Mouse (Mus musculus) intestine, embryonic 14.5 days (tissue): Measurements from ENCODE around the gene Hnf1a. TPM values are rescaled to one million over a fixed set of nuclear protein-coding genes. Genes with fewer than 3 reads are reported as not detected.

Experiments used
- ATAC-seq: fragments of 200-750 bp; cut with Nextera tagmentation; replicated peaks from 2 replicates; pipeline ENCODE4 v1.8.0; 2017; ENCODE audit warnings: low read depth, moderate number of reproducible peaks, moderate TSS enrichment, moderate library complexity; ENCODE audit not compliant: low FRiP score, low TSS enrichment
- DNase-seq: peaks from one replicate; pipeline ENCODE4 v3.0.0-alpha.2; 2018; ENCODE audit warnings: low spot score
- H3K27ac ChIP-seq: fragments of 300-500 bp; sonication (generic); 2 replicates; pipeline ENCODE4 v1.5.1; 2014; ENCODE audit warnings: low read depth, mild to moderate bottlenecking, control low read depth
- H3K27me3 ChIP-seq: fragments of 300-500 bp; sonication (generic); replicated peaks from 2 replicates; pipeline ENCODE4 v1.6.1; 2014; ENCODE audit warnings: low read length, control low read depth; ENCODE audit not compliant: control insufficient read depth, insufficient read depth
- H3K36me3 ChIP-seq: fragments of 300-500 bp; sonication (generic); 2 replicates; pipeline ENCODE4 v1.6.1; 2014; ENCODE audit warnings: low read length, control low read depth; ENCODE audit not compliant: control insufficient read depth, insufficient read depth
- H3K4me1 ChIP-seq: fragments of 300-500 bp; sonication (generic); replicated peaks from 2 replicates; pipeline ENCODE4 v1.6.1; 2014; ENCODE audit warnings: low read length, control low read depth, mixed read lengths; ENCODE audit not compliant: control insufficient read depth, insufficient read depth
- H3K4me2 ChIP-seq: fragments of 300-500 bp; sonication (generic); 2 replicates; pipeline ENCODE4 v1.6.1; 2014; ENCODE audit warnings: low read length
- H3K4me3 ChIP-seq: fragments of 300-500 bp; sonication (generic); 2 replicates; pipeline ENCODE4 v1.5.1; 2014; ENCODE audit warnings: low read depth, low read length, control low read depth, mixed read lengths
- H3K9ac ChIP-seq: fragments of 300-500 bp; sonication (generic); 2 replicates; pipeline ENCODE4 v1.6.1; 2014; ENCODE audit warnings: mild to moderate bottlenecking, low read length
- H3K9me3 ChIP-seq: fragments of 300-500 bp; sonication (generic); 2 replicates; pipeline ENCODE4 v1.6.1; 2016; ENCODE audit warnings: low read length, control low read depth; ENCODE audit not compliant: control insufficient read depth
- WGBS: fragments of 180-500 bp; shearing (Covaris S2); extraction: QIAGEN DNeasy Blood & Tissue Kit; methylation state at CpG from one replicate; pipeline ENCODE4 v1.1.7; 2014; 5-methylcytosine and 5-hydroxymethylcytosine counted together
- polyA plus RNA-seq: library from polyadenylated mRNA; unstranded; fragments of >200 nt; fragmentation: Nextera tagmentation; extraction: Ambion mirVana; gene quantifications from 2 replicates; pipeline ENCODE4 v1.2.1, GENCODE M21; 2014

The Hnf1a gene
- polyA plus RNA-seq, 1 experiment from 2014 or later = 10.0 TPM

DNA sequence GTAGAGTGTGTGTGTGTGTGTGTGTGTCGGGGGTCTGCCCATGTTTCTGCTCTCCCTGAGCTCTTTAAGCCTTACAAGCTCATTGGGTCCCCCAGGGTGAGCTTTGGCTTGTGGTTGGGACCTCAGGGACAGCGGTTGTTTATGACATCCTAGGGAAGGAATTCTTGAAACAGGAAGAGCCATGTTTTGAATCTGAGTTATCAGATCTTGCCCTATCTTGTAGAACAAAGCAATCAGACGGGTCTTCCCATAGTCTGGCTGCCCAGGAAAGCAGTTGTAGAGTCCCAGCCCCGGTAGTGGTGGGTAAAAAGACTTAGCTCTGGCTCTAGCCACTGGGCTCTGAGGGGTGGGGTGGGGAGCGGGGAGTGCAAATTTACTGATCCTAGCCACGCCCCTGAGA lies 26.4 kb upstream of the Hnf1a start:
- no peak overlapping the region for H3K9ac ChIP-seq
- WGBS = 69% methylated on average over 6 of the region's 6 CpGs
- ATAC-seq (no peak), DNase-seq (no peak)
- no peaks in the 10 kb centered on the region for H3K4me1 ChIP-seq
- no peaks in the 10 kb centered on the region for H3K36me3 ChIP-seq
- no peaks in the 10 kb centered on the region for H3K27me3 ChIP-seq
- no peak overlapping the region for H3K4me2 ChIP-seq
- no peak overlapping the region for H3K27ac ChIP-seq
- no peaks in the 10 kb centered on the region for H3K9me3 ChIP-seq
- no peak overlapping the region for H3K4me3 ChIP-seq

DNA sequence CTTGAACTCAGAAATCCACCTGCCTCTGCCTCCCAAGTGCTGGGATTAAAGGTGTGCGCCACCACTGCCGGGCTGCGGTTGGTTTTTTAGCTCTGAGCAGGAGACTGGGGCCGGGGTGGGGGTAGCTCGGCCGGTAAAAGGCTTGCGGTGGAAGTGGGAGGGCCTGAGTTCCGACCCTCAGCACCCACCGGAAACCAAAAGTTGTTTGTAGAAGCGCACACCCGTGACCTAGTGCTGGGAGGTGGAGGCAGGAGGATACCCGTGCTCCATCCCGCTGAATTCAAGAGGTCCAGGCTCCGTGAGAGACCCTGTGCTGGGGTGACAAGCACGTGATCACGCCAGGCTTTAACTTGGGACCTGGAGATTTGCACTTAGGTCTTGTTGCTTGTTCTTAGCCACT lies 25.6 kb upstream of the Hnf1a start:
- DNase-seq = no peak
- H3K36me3 ChIP-seq = no peaks in the 10 kb centered on the region
- H3K9ac ChIP-seq = no peak overlapping the region
- no peaks in the 10 kb centered on the region for H3K4me1 ChIP-seq
- H3K4me3 ChIP-seq = no peak overlapping the region
- no peak overlapping the region for H3K27ac ChIP-seq
- no peaks in the 10 kb centered on the region for H3K9me3 ChIP-seq
- WGBS = 86% methylated on average over 16 of the region's 16 CpGs
- ATAC-seq = no peak
- no peaks in the 10 kb centered on the region for H3K27me3 ChIP-seq
- H3K4me2 ChIP-seq = no peak overlapping the region

DNA sequence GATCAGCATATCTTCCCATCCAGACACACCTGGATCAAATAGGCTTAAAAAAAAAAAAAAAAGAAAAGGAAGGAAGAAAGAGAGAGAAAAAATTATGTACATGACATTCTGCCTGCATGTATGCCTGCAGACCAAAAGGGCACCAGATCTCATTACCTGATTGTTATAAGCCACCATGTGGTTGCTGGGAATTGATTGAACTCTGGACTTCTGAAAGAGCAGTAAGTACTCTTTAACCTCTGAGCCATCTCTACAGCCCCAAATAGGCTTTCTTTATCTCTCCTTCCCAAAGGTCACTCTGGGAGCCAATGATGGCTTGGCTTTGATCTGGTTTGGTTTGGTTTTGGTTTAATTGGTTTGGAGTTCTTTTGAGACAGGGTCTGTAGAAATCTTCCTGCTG lies 14.2 kb upstream of the Hnf1a start:
- H3K27me3 ChIP-seq = no peaks in the 10 kb centered on the region
- H3K4me1 ChIP-seq = peaks cover 5% of the 10 kb centered on the region; the same call in 1 of the 2 replicates
- H3K27ac ChIP-seq = no peak overlapping the region
- no peak overlapping the region for H3K9ac ChIP-seq
- H3K4me3 ChIP-seq = no peak overlapping the region
- H3K9me3 ChIP-seq = peaks cover 3% of the 10 kb centered on the region; the same call in 1 of the 2 replicates
- no peak for ATAC-seq
- no peaks in the 10 kb centered on the region for H3K36me3 ChIP-seq
- DNase-seq = no peak
- H3K4me2 ChIP-seq = no peak overlapping the region

DNA sequence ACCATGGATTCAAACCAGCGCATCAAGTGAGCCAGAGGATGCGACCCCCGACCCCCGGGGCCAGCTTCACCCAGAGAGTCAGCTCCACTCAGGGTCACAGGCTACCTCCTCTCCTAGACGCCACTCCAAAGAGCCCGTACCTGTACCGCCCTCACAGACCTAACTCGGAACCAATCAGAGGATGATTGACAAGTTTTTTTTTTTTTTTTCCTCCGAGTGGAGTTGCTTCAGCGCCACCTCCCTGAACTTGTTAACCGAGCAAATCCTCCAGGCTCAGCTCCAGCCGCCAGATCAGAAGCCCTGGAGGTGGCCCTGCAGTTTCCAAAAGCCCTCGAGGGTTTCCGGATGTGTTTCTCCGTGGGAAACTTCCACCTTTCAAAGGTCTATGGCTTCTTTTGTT lies 11.1 kb upstream of the Hnf1a start:
- H3K27me3 ChIP-seq = no peaks in the 10 kb centered on the region
- H3K9me3 ChIP-seq = no peaks in the 10 kb centered on the region
- no peak overlapping the region for H3K27ac ChIP-seq
- H3K36me3 ChIP-seq = no peaks in the 10 kb centered on the region
- WGBS = 65% methylated on average over 15 of the region's 15 CpGs
- no peak overlapping the region for H3K4me3 ChIP-seq
- no peak for DNase-seq
- H3K4me1 ChIP-seq = peaks cover 12% of the 10 kb centered on the region; the same call in 1 of the 2 replicates
- H3K4me2 ChIP-seq = no peak overlapping the region
- no peak overlapping the region for H3K9ac ChIP-seq
- no peak for ATAC-seq

DNA sequence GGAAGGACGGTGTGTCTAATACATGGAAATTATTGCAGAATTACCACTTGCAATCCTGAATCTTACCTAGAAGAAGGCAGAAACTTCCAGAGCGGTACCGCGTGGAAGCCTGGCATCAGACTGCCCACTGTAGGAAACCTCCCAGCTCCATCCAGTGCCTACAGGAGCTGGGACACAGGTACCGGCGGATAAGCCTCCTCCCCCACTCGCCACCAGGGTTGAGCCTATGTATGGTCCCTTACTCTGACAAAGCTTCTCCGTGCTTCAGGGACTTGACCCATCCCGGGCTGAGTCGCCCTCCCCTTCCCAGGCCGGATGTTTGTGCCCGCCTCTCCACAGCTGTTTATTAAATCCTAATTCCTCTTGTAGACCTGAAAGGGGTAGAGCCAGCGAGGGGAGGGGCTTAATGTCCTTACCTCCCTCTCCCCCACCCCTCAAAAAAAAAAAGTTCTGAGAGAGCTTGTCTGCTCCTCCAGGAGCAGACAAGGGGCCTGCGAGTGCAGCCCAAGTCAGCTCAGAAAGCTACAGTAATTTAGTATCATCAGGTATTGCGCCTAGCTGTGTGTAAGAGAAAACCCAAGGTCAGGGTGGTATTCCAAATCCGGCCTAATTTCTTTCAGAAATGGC lies 9.3 kb upstream of the Hnf1a start:
- DNase-seq (no peak), ATAC-seq (no peak)
- Histone ChIP-seq H3K27ac (no peak overlapping the region; the same call in 1 of the 2 replicates), H3K4me2 (peak overlapping the region; percentile 46), H3K36me3 (no peaks in the 10 kb centered on the region), H3K27me3 (no peaks in the 10 kb centered on the region), H3K9ac (0 out of 2 replicates have a peak overlapping the region, but pooled peaks have one; percentile 16), H3K9me3 (no peaks in the 10 kb centered on the region), H3K4me1 (peaks cover 12% of the 10 kb centered on the region; the same call in 1 of the 2 replicates), H3K4me3 (peak overlapping the region; percentile 30)
- WGBS = 31% methylated on average over 16 of the region's 16 CpGs

DNA sequence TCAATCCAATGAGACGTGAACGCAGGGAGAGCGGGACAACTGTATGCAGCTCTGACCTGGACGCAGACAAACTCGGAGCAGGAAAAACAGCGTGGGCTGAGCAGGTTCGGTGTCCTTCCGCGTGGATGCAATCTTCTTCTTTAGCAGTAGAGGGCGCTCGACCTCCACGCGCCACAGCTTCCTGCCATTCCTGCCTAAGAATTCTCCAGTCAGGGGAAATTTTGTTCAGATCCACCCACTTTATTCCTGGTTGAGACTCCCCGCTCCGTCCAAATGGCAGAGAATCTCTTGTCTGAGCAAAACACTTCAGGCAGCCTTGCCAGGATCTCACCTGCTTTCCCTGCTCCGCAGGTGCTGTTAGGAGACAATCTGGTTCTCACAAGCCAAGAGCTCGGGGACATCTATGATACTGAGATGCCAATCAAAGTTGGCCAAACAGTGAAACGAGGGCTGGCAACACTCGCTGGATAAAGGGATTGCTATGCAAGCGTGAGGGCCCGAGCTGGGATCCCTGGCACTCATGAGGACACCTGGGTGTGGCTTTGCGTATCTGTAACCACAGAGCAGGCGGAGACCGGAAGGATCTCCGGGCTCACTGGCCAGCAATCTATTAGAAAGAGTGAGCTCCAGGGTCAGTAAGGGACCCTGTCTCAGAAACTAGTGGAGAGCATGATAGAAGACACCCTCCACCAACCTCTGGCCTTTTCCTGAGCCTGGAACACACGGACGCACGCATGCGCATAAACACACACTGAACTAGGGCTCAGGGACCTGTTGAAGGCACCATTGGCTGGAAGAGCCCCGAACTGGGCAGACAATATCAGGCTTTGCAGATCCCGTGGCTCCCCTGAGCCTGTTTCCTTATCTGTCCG lies 8.6 kb upstream of the Hnf1a start:
- no peaks in the 10 kb centered on the region for H3K36me3 ChIP-seq
- DNase-seq (peak; percentile 84), ATAC-seq (peak; percentile 26; the same call in 1 of the 2 replicates)
- no peaks in the 10 kb centered on the region for H3K27me3 ChIP-seq
- H3K4me3 ChIP-seq = peak overlapping the region; percentile 30
- H3K4me1 ChIP-seq = peaks cover 12% of the 10 kb centered on the region; the same call in 1 of the 2 replicates
- 0 out of 2 replicates have a peak overlapping the region, but pooled peaks have one; percentile 16 for H3K9ac ChIP-seq
- H3K9me3 ChIP-seq = no peaks in the 10 kb centered on the region
- H3K4me2 ChIP-seq = peak overlapping the region; percentile 46
- no peak overlapping the region; the same call in 1 of the 2 replicates for H3K27ac ChIP-seq
- 11% methylated on average over 32 of the region's 32 CpGs for whole genome bisulfite sequencing

DNA sequence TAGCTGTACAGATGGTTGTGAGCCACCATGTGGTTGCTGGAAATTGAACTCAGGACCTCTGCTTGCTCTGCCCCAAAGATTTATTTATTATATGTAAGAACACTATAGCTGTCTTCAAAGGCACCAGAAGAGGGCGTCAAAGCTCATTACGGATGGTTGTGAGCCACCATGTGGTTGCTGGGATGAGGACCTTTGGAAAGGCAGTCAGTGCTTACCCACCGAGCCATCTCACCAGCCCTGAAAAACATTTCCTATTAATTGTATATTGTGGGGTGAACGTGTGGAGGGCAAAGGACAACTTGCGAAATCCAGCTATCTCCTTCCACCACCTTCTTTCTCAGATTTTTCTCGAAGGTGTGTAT lies 8.0 kb upstream of the Hnf1a start:
- peak; percentile 15; the same call in 1 of the 2 replicates for ATAC-seq
- 6% methylated on average over 6 of the region's 6 CpGs for WGBS
- DNase-seq = no peak

DNA sequence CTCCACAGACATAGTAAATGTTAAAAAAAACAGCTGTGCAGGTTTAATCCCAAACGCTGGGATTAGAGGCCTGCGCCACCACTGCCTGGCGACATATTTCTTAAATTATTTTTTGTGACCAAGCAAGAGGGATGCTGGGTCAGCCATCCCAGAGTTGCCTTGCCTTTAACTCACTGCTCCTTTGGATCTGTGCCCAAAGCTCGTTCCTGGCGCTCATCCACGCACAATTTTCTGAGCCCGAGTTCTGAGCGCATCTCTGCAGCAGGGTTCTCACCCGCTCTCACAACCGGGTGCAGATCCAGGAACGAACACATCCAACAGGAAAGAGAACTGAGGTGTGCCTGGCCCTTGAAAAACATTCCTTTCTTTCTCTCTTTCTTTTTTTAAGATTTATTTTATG lies 7.6 kb upstream of the Hnf1a start:
- H3K4me2 ChIP-seq = no peak overlapping the region
- no peak overlapping the region for H3K9ac ChIP-seq
- H3K4me1 ChIP-seq = peaks cover 12% of the 10 kb centered on the region; the same call in 1 of the 2 replicates
- H3K4me3 ChIP-seq = no peak overlapping the region
- DNase-seq = no peak
- ATAC-seq = 0 out of 2 replicates have a peak, but pooled peaks have one; percentile 1
- H3K9me3 ChIP-seq = no peaks in the 10 kb centered on the region
- no peaks in the 10 kb centered on the region for H3K27me3 ChIP-seq
- no peaks in the 10 kb centered on the region for H3K36me3 ChIP-seq
- 64% methylated on average over 11 of the region's 11 CpGs for WGBS
- no peak overlapping the region for H3K27ac ChIP-seq

More for the DNA sequence above, 8.0 kb upstream of the Hnf1a start:
- peaks cover 12% of the 10 kb centered on the region; the same call in 1 of the 2 replicates for H3K4me1 ChIP-seq
- no peaks in the 10 kb centered on the region for H3K27me3 ChIP-seq
- no peaks in the 10 kb centered on the region for H3K36me3 ChIP-seq
- no peak overlapping the region for H3K27ac ChIP-seq
- no peak overlapping the region for H3K9ac ChIP-seq
- H3K4me2 ChIP-seq = peak overlapping the region; percentile 46
- no peak overlapping the region; the same call in 1 of the 2 replicates for H3K4me3 ChIP-seq
- no peaks in the 10 kb centered on the region for H3K9me3 ChIP-seq
